Mouse (Mus musculus) heart, adult 2 months (tissue): ENCODE data around the gene Sec22b.

Experiments
- CTCF ChIP-seq: fragments of 200-600 bp; IDR thresholded peaks from 2 replicates; pipeline ENCODE4 v1.8.1; 2022; ENCODE audit warnings: antibody characterized with exemption, mild to moderate bottlenecking, moderate library complexity
- EP300 ChIP-seq: fragments of 200-500 bp; IDR thresholded peaks from 2 replicates; pipeline ENCODE4 v1.6.1; 2011; ENCODE audit warnings: low read depth, low read length, control low read depth; ENCODE audit not compliant: insufficient read depth

DNA sequence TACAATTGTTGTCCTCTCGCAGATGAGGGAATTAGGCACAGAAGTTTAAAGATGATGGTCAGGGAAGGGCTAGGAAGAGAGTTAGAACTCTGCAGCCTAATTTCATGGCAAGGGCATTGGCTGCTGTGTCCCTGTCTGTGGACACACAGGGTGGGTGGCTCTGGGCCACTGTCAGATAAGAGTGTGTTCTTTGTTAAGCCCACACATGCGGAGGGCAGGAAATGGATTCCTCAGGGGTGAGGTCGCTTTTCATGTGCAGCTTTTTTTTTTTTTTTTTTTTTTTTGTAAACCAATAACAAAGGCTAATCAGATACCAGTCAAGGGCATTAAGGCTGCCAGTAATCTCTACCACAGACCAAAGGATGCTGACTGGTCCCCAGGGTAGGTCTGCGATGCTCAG lies 45.4 kb downstream of the Sec22b start:
- TF ChIP-seq CTCF (no peak), EP300 (no peak)
